Mouse (Mus musculus): ENCODE measurements around the gene Olfr984. TPM values are rescaled to one million over a fixed set of nuclear protein-coding genes. Genes with fewer than 3 reads are reported as not detected.

The Olfr984 gene
- polyA plus RNA-seq (2012; rRNA removed): not detected in 2 replicates

DNA sequence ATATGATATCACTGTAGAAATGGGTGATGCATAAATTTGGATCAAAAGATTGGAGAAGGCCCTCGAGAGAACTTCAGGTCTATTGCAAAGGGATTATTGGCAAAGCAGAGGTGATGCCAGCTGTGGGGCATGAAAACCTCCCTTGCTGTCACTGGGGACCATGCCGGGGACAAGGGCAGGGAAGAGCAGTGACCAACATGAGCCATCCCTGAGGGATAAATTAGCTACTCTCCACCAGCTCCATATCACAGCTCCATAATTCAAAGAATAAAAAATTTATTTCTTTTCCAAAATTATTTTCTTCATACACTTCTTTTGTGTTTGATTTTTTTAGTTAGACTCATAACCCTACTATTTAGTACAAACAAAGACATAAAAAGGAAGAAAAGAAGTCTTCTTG is at the start of gene Olfr984:
TSS of gene Olfr984 (minus strand) at position 101 of the 400 bp plus-strand sequence.
- no peak for DNase-seq (ENCODE audit: low read depth)

GRCm38 (mm10) chr9:40155118-40155644 is 41.2 kb upstream of the Olfr984 start:
- DNase-seq (ENCODE audit: low read depth): no peak

DNA sequence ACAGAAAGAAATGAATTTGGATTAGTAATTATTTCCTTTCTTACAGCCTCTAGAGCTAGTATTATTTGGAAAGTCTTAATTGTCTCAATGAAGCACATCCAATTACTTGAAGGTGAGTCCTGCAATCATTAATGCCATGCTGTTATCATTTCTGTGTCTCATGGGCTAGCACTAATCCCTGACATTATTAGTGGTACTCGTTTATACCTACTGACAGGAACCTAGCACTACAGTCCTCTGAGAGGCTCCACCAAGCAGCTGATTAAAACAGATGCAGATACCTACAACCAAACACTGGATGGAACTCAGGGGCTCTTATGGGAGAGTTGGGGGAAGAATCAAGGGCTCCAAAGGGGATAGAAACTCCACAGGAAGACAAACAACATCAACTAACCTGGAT is 27.5 kb upstream of the Olfr984 start:
- no peak for DNase-seq (ENCODE audit: low read depth)

GRCm38 (mm10) chr9:40139484-40139883 is 25.5 kb upstream of the Olfr984 start:
- no peak for DNase-seq (ENCODE audit: low read depth)

GRCm38 (mm10) chr9:40136987-40137688 is 23.1 kb upstream of the Olfr984 start:
- no peak for DNase-seq (ENCODE audit: low read depth)

GRCm38 (mm10) chr9:40130556-40130955 is 16.6 kb upstream of the Olfr984 start:
- DNase-seq (ENCODE audit: low read depth): no peak

- DNase-seq (ENCODE audit: low read depth): no peak
Measured at GRCm38 (mm10) chr9:40130084-40130483, 16.1 kb upstream of the Olfr984 start, which contains the start of gene Olfr985. Olfr985 (minus strand) TSS chr9:40130184.

DNA sequence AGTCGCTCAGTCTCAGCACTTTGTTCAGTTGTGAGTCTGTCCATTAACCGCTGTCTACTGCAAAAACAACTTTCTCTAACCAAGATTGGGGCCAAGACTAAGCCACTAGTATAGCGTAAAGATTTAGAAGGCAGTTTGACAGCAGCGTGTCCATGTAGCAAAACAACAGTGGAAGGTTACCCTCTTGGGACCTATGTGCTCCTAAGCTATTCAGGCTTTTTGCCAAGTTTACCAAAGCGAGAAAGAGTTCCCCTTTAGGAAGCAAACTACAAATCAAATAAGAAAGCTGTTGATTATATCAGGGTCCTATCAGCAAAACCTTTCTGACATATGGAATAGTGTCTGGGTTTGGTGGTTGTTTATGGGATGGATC is 3.3 kb upstream of the Olfr984 start:
- DNase-seq (ENCODE audit: low read depth): no peak

- DNase-seq (ENCODE audit: low read depth): no peak
Measured at GRCm38 (mm10) chr9:40116645-40117286, 2.8 kb upstream of the Olfr984 start.

DNA sequence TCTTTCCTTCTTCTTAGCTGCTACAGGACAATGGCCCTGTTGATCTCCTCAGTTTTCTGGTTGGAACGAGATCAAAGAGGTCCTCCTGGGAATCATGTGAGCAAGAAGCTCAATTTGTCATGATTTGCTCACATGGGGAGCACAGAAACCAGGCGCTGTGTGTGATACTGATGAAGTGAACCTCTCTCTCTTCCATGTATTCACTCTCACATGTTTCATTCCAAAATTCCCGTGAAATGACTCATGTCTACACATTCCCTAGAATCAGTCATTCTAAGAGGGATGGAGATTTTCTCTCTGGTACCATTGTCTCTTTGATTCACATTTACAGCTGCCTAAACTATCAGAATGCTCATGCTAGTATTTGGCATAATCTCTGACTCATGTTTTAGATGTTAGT is 19.2 kb downstream of the Olfr984 start:
- DNase-seq (ENCODE audit: low read depth): no peak

GRCm38 (mm10) chr9:40093495-40093894 is 20.5 kb downstream of the Olfr984 start, which contains the start of gene Olfr983:
Olfr983 (minus strand) TSS chr9:40093595.
- no peak for DNase-seq (ENCODE audit: low read depth)

- no peak for DNase-seq (ENCODE audit: low read depth)
Measured at GRCm38 (mm10) chr9:40073529-40073928, 40.5 kb downstream of the Olfr984 start, which contains the start of gene Olfr982. Olfr982 (plus strand) TSS chr9:40073829.

DNA sequence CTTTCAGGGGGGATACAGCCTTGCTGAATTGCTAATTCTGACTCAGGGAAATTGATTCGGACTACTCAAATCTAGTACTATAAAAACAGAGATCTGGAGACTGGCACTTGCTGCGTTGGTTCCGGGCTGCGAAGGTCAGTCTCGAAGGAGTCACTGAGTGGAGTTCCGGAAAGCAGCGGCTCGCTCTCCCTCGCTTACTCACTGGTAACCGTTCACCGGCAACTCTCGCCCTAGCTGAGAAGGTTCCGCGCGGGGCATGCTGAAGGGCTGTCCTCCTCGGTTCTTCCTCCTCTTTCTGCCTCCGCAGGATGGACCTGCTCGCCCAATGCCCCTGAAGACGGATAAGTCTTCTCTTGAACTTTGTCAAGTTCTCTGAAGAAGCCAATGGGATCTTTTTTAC is 63.9 kb downstream of the Olfr984 start:
- no peak for DNase-seq (ENCODE audit: low read depth)

Other genes with a start within 250 kb of the Olfr984 start
- not detected in 2 replicates for gene Olfr972, start 247.8 kb downstream of the Olfr984 start, polyA plus RNA-seq (2012; rRNA removed)
- gene Olfr229, start 206.9 kb downstream of the Olfr984 start, polyA plus RNA-seq (2012; rRNA removed): not detected in 2 replicates
- gene Olfr974, start 176.7 kb downstream of the Olfr984 start, polyA plus RNA-seq (2012; rRNA removed): not detected in 2 replicates
- gene Olfr975, start 162.2 kb downstream of the Olfr984 start, polyA plus RNA-seq (2012; rRNA removed): not detected in 2 replicates
- not detected in 2 replicates for gene Olfr976, start 153.1 kb downstream of the Olfr984 start, polyA plus RNA-seq (2012; rRNA removed)
- gene Olfr978, start 122.1 kb downstream of the Olfr984 start, polyA plus RNA-seq (2012; rRNA removed): not detected in 2 replicates
- gene Olfr979, start 110.7 kb downstream of the Olfr984 start, polyA plus RNA-seq (2012; rRNA removed): not detected in 2 replicates
- gene Olfr980, start 104.6 kb downstream of the Olfr984 start, polyA plus RNA-seq (2012; rRNA removed): not detected in 2 replicates
- gene Olfr981, start 92.7 kb downstream of the Olfr984 start, polyA plus RNA-seq (2012; rRNA removed): not detected in 2 replicates
- gene Olfr982, start 40.4 kb downstream of the Olfr984 start, polyA plus RNA-seq (2012; rRNA removed): not detected in 2 replicates
- gene Olfr983, start 20.6 kb downstream of the Olfr984 start, polyA plus RNA-seq (2012; rRNA removed): not detected in 2 replicates
- gene Olfr985, start 16.0 kb upstream of the Olfr984 start, polyA plus RNA-seq (2012; rRNA removed): not detected in 2 replicates
- gene Tmem225, start 33.9 kb upstream of the Olfr984 start, polyA plus RNA-seq (2012; rRNA removed): 0.16 TPM in 1 of 2 replicates, not detected in the other
- not detected in 2 replicates for gene Olfr986, start 66.7 kb upstream of the Olfr984 start, polyA plus RNA-seq (2012; rRNA removed)
- gene Zfp202, start 78.1 kb upstream of the Olfr984 start, polyA plus RNA-seq (2012; rRNA removed): 1.6 TPM in 2 replicates
- gene Scn3b, start 155.0 kb upstream of the Olfr984 start, polyA plus RNA-seq (2012; rRNA removed): 0.81 and 1.3 TPM in 2 replicates

Data from gonadal fat pad, adult 2 months (tissue).